Mouse (Mus musculus) limb, embryonic 14.5 days (tissue): ENCODE measurements around the gene Parva. TPM values are rescaled to one million over a fixed set of nuclear protein-coding genes. Genes with fewer than 3 reads are reported as not detected.
A peak's percentile ranks its signal among the peaks of the same experiment; 100 is the strongest.

Source experiments
- ATAC-seq: fragments of 200-750 bp; cut with Nextera tagmentation; 2 replicates; pipeline ENCODE4 v1.8.0; 2017; ENCODE audit warnings: low read depth, moderate number of reproducible peaks, moderate TSS enrichment; ENCODE audit not compliant: low FRiP score
- DNase-seq: peaks from one replicate; pipeline ENCODE4 v3.0.0-alpha.2; 2015; ENCODE audit warnings: low spot score
- H3K27ac ChIP-seq: fragments of 300-500 bp; sonication (generic); replicated peaks from 2 replicates; pipeline ENCODE4 v1.5.1; 2014; ENCODE audit warnings: low read depth, mild to moderate bottlenecking, low read length, moderate library complexity, mixed read lengths
- H3K27me3 ChIP-seq: fragments of 300-500 bp; sonication (generic); 2 replicates; pipeline ENCODE4 v1.6.1; 2014; ENCODE audit warnings: low read length, mixed read lengths; ENCODE audit not compliant: control insufficient read depth, insufficient read depth
- H3K36me3 ChIP-seq: fragments of 300-500 bp; sonication (generic); 2 replicates; pipeline ENCODE4 v1.6.1; 2014; ENCODE audit warnings: mild to moderate bottlenecking, low read length, moderate library complexity, mixed read lengths; ENCODE audit not compliant: control insufficient read depth, insufficient read depth
- H3K4me1 ChIP-seq: fragments of 300-500 bp; sonication (generic); 2 replicates; pipeline ENCODE4 v1.6.1; 2014; ENCODE audit warnings: antibody characterized with exemption, low read length, mixed read lengths; ENCODE audit not compliant: control insufficient read depth, insufficient read depth
- H3K4me2 ChIP-seq: fragments of 300-500 bp; sonication (generic); replicated peaks from 2 replicates; pipeline ENCODE4 v1.6.1; 2014; ENCODE audit warnings: low read depth, mild to moderate bottlenecking, low read length, moderate library complexity; ENCODE audit not compliant: severe bottlenecking
- H3K4me3 ChIP-seq: fragments of 300-500 bp; sonication (generic); replicated peaks from 2 replicates; pipeline ENCODE4 v1.5.1; 2014; ENCODE audit warnings: low read length
- H3K9ac ChIP-seq: fragments of 300-500 bp; sonication (generic); 2 replicates; pipeline ENCODE4 v1.6.1; 2014; ENCODE audit warnings: mild to moderate bottlenecking, low read depth, low read length, moderate library complexity; ENCODE audit not compliant: severe bottlenecking
- H3K9me3 ChIP-seq: fragments of 300-500 bp; sonication (generic); 2 replicates; pipeline ENCODE4 v1.6.1; 2016; ENCODE audit warnings: low read length; ENCODE audit not compliant: control insufficient read depth
- POLR2A ChIP-seq: fragments of 200-500 bp; IDR thresholded peaks from 2 replicates; pipeline ENCODE4 v1.8.0; 2012; ENCODE audit warnings: inconsistent platforms, mild to moderate bottlenecking, moderate library complexity, borderline replicate concordance; ENCODE audit not compliant: insufficient read depth, insufficient read length; ENCODE audit errors: extremely low read depth
- WGBS: fragments of 180-500 bp; shearing (Covaris S2); extraction: QIAGEN DNeasy Blood & Tissue Kit; methylation state at CpG from one replicate; pipeline ENCODE4 v1.1.7; 2014; 5-methylcytosine and 5-hydroxymethylcytosine counted together
- polyA plus RNA-seq, 2 experiments: library from polyadenylated mRNA; depleted of rRNA in 1 of 2; stranded (reverse) in 1 of 2; unstranded in 1 of 2; fragments of >200 nt; fragmentation: Nextera tagmentation in 1 of 2; extraction: Ambion mirVana in 1 of 2; gene quantifications; 2 replicates each; pipeline versions ENCODE4 v1.2.1 to v1.2.3; 2012 to 2014

Parva gene
- polyA plus RNA-seq, 2 experiments, result 82.2 to 88.8 TPM

DNA sequence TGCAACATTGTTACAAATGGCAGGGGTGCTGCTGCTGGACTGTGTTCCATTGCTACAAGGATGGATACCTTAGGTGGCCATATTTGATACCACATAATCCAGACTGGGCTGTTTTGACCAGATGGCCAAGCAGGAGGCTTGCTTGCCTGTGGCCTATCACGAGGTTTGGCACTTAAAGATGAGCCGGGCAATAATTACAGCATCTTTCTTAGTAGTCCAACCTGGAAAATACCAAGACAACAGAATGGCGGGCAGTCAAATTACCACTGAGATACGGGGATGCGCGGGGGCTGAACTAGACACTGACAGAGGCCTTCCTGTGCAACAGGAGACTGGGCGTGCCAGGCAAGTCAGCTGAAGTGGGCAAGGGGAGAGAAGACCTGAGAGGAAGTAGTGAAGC, 55.3 kb downstream of the Parva start:
- Histone ChIP-seq H3K4me2 (no peak overlapping the region), H3K4me3 (no peak overlapping the region), H3K4me1 (peaks cover 19% of the 10 kb centered on the region), H3K27ac (no peak overlapping the region), H3K9me3 (no peaks in the 10 kb centered on the region), H3K36me3 (no peaks in the 10 kb centered on the region), H3K9ac (no peak overlapping the region), H3K27me3 (no peaks in the 10 kb centered on the region)
- WGBS, result 91% methylated on average over 7 of the region's 7 CpGs
- ATAC-seq (no peak), DNase-seq (no peak)
- TF ChIP-seq POLR2A, result no peak

GRCm38 (mm10) chr7:112483382-112483781, 56.1 kb downstream of the Parva start:
- DNase-seq (no peak), ATAC-seq (no peak)
- Histone ChIP-seq H3K36me3 (no peaks in the 10 kb centered on the region), H3K27ac (no peak overlapping the region), H3K27me3 (no peaks in the 10 kb centered on the region), H3K4me3 (no peak overlapping the region), H3K9ac (no peak overlapping the region), H3K4me1 (peaks cover 19% of the 10 kb centered on the region), H3K4me2 (no peak overlapping the region), H3K9me3 (no peaks in the 10 kb centered on the region)
- WGBS, result 23% methylated on average over 2 of the region's 2 CpGs
- no peak for TF ChIP-seq POLR2A

GRCm38 (mm10) chr7:112490825-112491224, 63.5 kb downstream of the Parva start:
- 60% methylated on average over 2 of the region's 2 CpGs for WGBS

GRCm38 (mm10) chr7:112491737-112492136, 64.4 kb downstream of the Parva start:
- H3K36me3 ChIP-seq, result no peaks in the 10 kb centered on the region

More at GRCm38 (mm10) chr7:112490825-112491224, 63.5 kb downstream of the Parva start:
- H3K36me3 ChIP-seq, result no peaks in the 10 kb centered on the region
- H3K4me1 ChIP-seq, result peaks cover 7% of the 10 kb centered on the region
- DNase-seq, result no peak
- no peak for ATAC-seq
- no peaks in the 10 kb centered on the region for H3K27me3 ChIP-seq
- no peak overlapping the region for H3K4me3 ChIP-seq
- no peaks in the 10 kb centered on the region for H3K9me3 ChIP-seq
- H3K27ac ChIP-seq, result no peak overlapping the region
- H3K9ac ChIP-seq, result no peak overlapping the region
- TF ChIP-seq POLR2A, result no peak
- no peak overlapping the region for H3K4me2 ChIP-seq

DNA sequence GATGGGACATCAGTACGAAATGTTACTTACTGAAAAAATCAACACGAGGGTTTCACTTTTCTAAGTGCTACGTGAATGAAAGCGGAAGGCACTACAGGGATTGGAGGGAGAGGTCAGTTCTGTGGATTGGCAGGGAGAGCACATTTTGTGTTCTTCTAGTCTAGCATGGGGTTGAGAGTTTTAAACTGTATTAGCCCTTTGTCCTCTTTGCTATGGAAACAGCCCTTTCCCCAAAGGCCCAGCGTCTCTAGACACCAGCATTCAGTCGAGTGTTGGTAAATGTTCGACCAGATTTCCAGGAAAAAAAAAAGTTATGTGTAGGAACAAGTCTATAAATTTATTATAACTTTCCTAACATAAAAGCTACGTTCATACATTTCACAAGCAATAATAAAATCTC, 68.6 kb downstream of the Parva start:
- H3K4me3 ChIP-seq, result no peak overlapping the region
- no peak overlapping the region for H3K4me2 ChIP-seq
- WGBS, result 55% methylated on average over 8 of the region's 8 CpGs
- H3K9me3 ChIP-seq, result no peaks in the 10 kb centered on the region
- H3K27ac ChIP-seq, result peak overlapping the region; percentile 40; the same call in 1 of the 2 replicates
- no peak for TF ChIP-seq POLR2A
- no peaks in the 10 kb centered on the region for H3K27me3 ChIP-seq
- H3K4me1 ChIP-seq, result peaks cover 38% of the 10 kb centered on the region
- H3K9ac ChIP-seq, result no peak overlapping the region
- DNase-seq (no peak), ATAC-seq (no peak)
- no peaks in the 10 kb centered on the region for H3K36me3 ChIP-seq

More at GRCm38 (mm10) chr7:112491737-112492136, 64.4 kb downstream of the Parva start:
- no peak for TF ChIP-seq POLR2A
- no peak overlapping the region for H3K27ac ChIP-seq
- H3K4me2 ChIP-seq, result no peak overlapping the region
- H3K9me3 ChIP-seq, result no peaks in the 10 kb centered on the region
- H3K4me1 ChIP-seq, result peaks cover 12% of the 10 kb centered on the region
- DNase-seq (no peak), ATAC-seq (no peak)
- H3K9ac ChIP-seq, result no peak overlapping the region
- H3K27me3 ChIP-seq, result no peaks in the 10 kb centered on the region
- H3K4me3 ChIP-seq, result no peak overlapping the region
- 63% methylated on average over 1 of the region's 1 CpGs for WGBS

- no peak for ATAC-seq
Measured at GRCm38 (mm10) chr7:112496921-112497320, 69.6 kb downstream of the Parva start.

More at GRCm38 (mm10) chr7:112496921-112497320, 69.6 kb downstream of the Parva start:
- Histone ChIP-seq H3K27ac (no peak overlapping the region), H3K4me2 (no peak overlapping the region), H3K36me3 (no peaks in the 10 kb centered on the region), H3K4me1 (peaks cover 44% of the 10 kb centered on the region), H3K9me3 (no peaks in the 10 kb centered on the region), H3K4me3 (no peak overlapping the region), H3K9ac (no peak overlapping the region), H3K27me3 (no peaks in the 10 kb centered on the region)
- no peak for TF ChIP-seq POLR2A
- 81% methylated on average over 7 of the region's 7 CpGs for WGBS
- DNase-seq, result no peak
